Mouse (Mus musculus): Measurements from ENCODE around the gene Lax1. TPM values are rescaled to one million over a fixed set of nuclear protein-coding genes. Genes with fewer than 3 reads are reported as not detected.

Gene Lax1
- polyA plus RNA-seq (2015; fragmentation: Nextera tagmentation; extraction: Ambion mirVana) = 0.18 and 0.75 TPM in 2 replicates

DNA sequence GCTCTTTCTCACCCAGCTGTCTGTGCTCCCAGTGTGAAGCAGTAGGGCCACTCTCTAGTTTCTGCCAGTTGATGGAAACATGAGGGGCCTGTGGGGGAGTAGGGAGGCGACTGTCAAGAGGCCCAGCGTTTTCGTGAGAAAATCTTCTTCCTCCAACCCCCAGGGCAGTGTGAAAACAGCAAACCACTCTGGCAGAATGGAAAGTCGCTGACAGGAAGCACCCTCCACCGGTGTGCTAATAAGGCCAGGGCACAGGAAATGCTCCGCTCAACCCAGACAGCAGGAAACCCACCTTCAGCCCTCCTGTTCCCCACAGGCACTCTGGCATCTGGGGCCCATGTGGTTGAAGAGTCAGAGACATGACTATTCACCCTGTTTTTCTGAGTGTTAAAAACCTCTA is at the start of gene Lax1:
Lax1 (minus strand) TSS at position 212 of the 400 bp plus-strand sequence.
- Histone ChIP-seq H3K4me2 (no peak within 1 kb of the TSS), H3K4me1 (peaks cover 22% of the 10 kb centered on the region), H3K4me3 (no peak within 1 kb of the TSS), H3K27me3 (no peaks in the 10 kb centered on the region), H3K9ac (no peak within 1 kb of the TSS), H3K9me3 (no peaks in the 10 kb centered on the region), H3K36me3 (no peaks in the 10 kb centered on the region), H3K27ac (no peak within 1 kb of the TSS)
- no peak for ATAC-seq (ENCODE audit: borderline replicate concordance, extremely low read depth, low FRiP score, low TSS enrichment)
- 21% methylated on average over 6 of the region's 6 CpGs for WGBS

DNA sequence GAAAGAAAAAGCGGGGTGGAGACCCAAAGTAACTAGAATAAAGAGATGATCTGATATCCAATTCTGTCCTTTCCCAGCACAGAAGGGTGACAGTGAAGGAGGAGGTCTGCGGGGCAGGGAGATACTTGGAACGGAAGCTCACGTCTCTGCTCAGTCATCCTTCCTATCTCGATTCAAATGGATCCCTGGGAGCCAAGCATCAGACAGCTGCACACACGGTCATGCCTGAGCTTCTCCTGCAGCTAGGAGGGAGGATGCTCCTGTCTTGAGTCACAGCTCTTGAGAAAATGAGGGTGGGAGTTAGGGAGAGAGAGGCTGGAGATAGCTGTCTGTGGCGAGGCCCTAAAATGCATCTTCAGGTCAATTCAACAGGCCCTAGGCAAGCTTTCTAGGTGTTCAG is 46.8 kb upstream of the Lax1 start:
- Histone ChIP-seq H3K9me3 (no peaks in the 10 kb centered on the region), H3K27ac (no peak overlapping the region), H3K4me1 (peaks cover 14% of the 10 kb centered on the region), H3K36me3 (no peaks in the 10 kb centered on the region), H3K27me3 (no peaks in the 10 kb centered on the region), H3K4me2 (no peak overlapping the region), H3K9ac (no peak overlapping the region), H3K4me3 (no peak overlapping the region)
- ATAC-seq (ENCODE audit: borderline replicate concordance, extremely low read depth, low FRiP score, low TSS enrichment) = no peak
- 66% methylated on average over 7 of the region's 7 CpGs for WGBS

DNA sequence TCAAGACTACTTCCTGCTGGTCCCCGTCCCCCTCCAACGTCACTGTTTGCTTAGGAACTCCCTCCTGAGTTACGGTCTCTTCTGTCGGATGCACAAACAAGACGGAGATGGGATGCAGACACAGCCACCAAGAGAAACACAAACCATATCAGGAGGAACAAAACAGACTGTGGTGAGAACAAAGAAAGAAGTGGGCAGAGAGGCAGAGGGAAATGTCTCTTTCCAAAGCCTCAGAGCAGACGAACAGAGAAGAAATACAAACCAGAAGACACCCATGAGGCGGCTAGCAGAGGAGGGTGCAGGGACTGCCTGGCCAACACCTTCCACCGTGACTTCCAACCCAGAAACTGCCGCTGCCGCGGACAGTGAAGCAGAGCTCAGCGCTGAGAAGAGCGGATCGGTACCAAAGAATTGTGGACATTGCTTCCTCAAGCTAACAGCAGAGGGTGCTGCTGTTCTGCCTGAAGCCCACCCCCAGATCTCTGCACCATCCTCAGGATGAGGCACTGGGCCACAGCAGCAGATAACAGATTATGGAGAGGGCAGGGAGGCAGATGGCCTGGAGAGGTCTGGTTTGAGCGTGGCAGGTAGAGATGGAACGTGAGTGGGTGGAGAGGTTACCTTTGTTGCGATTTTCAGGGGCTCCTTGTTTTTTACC is 46.2 kb upstream of the Lax1 start:
- WGBS = 8% methylated on average over 17 of the region's 17 CpGs
- Histone ChIP-seq H3K27ac (no peak overlapping the region), H3K4me2 (peak overlapping the region; percentile 52), H3K27me3 (no peaks in the 10 kb centered on the region), H3K4me1 (peaks cover 13% of the 10 kb centered on the region; the same call in 1 of the 2 replicates), H3K4me3 (peak overlapping the region; percentile 29), H3K36me3 (no peaks in the 10 kb centered on the region), H3K9ac (peak overlapping the region; percentile 39; the same call in 1 of the 2 replicates), H3K9me3 (no peaks in the 10 kb centered on the region)
- peak; percentile 83; the same call in 1 of the 2 replicates for ATAC-seq (ENCODE audit: borderline replicate concordance, extremely low read depth, low FRiP score, low TSS enrichment)

DNA sequence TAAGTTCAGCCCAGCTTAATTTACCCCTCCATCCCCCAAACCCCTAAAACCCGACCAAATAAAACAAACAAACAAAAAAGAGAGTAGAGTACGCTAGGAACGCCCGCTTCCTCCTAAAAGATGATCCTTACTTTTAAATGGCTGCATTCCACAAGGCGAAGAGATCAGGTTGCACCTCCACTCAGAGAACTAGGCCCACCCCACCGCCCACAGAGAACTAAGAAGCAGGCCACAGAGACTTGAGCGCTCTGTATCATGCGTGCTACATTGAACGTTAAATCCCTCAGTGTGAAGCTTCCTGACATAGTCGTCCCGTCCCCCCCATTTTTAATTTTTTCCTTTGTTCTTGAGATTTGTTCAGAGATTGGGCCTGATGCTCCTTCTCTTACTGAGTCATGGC is 42.9 kb upstream of the Lax1 start:
- Histone ChIP-seq H3K9me3 (no peaks in the 10 kb centered on the region), H3K4me2 (no peak overlapping the region), H3K9ac (no peak overlapping the region), H3K27ac (no peak overlapping the region), H3K27me3 (no peaks in the 10 kb centered on the region), H3K4me3 (no peak overlapping the region), H3K4me1 (peaks cover 13% of the 10 kb centered on the region; the same call in 1 of the 2 replicates), H3K36me3 (0 out of 2 replicates have a peak, but pooled peaks cover 5% of the 10 kb centered on the region)
- ATAC-seq (ENCODE audit: borderline replicate concordance, extremely low read depth, low FRiP score, low TSS enrichment) = no peak
- 38% methylated on average over 11 of the region's 11 CpGs for WGBS

DNA sequence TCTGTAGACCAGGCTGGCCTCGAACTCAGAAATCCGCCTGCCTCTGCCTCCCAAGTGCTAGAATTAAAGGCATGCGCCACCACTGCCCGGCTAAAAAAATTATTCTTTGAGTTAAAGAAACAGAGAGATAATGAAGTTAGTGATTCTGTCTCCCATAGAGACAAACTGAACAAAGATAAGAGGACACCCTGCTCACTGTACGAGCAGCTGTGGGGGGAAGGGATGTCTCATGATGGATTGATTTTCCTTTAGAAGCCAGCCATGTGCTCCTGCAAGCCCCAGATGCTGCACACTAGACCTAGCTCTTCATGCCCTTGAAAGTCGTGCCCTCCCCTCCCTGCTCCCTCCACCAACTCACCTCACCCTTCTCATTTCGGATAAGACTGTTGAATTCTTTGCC is 38.4 kb upstream of the Lax1 start:
- Histone ChIP-seq H3K36me3 (0 out of 2 replicates have a peak, but pooled peaks cover 5% of the 10 kb centered on the region), H3K27me3 (no peaks in the 10 kb centered on the region), H3K4me2 (no peak overlapping the region), H3K9ac (no peak overlapping the region), H3K4me1 (no peaks in the 10 kb centered on the region), H3K27ac (no peak overlapping the region), H3K9me3 (no peaks in the 10 kb centered on the region), H3K4me3 (no peak overlapping the region)
- 68% methylated on average over 7 of the region's 7 CpGs for WGBS
- no peak for ATAC-seq (ENCODE audit: borderline replicate concordance, extremely low read depth, low FRiP score, low TSS enrichment)

DNA sequence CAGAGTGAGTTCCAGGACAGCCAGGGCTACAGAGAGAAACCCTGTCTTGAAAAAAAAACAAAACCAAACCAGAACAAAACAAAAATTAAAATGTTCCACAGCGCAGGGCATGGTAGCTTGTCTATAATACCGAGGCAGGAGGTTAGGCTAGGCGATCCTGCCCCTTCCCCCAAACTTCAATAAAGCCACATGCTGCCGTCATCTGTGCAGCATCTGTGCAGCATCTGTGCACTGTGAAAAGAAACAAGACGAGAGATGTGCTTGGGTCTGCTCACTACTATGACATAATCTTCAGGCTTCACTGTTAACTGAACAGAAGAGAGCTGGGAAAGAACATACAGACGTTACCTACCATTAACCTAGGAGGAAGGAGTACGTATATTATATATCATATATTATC is 30.4 kb upstream of the Lax1 start:
- Histone ChIP-seq H3K27me3 (no peaks in the 10 kb centered on the region), H3K4me3 (no peak overlapping the region), H3K4me2 (no peak overlapping the region), H3K9ac (no peak overlapping the region), H3K4me1 (no peaks in the 10 kb centered on the region), H3K27ac (no peak overlapping the region), H3K9me3 (no peaks in the 10 kb centered on the region), H3K36me3 (no peaks in the 10 kb centered on the region)
- WGBS = 88% methylated on average over 7 of the region's 7 CpGs
- ATAC-seq (ENCODE audit: borderline replicate concordance, extremely low read depth, low FRiP score, low TSS enrichment) = no peak

DNA sequence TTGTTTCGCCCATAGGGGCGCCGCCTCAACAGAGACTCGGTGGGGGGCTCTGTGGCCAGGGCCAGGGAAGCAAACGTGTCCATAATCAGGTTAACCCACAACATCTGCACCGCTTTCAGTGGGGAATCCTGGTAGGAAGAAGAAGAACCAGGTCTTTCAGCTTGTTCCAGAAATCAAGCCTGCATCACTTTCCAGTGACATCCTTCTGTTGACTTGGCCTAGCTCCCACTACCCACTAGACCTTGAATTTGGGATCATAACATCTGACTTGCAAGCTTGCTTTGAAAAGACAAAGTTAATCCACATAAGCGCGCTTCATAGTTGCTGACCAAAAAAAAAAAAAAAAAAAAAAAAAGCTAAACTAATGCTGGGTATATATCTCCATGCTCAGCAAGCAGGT is 28.9 kb upstream of the Lax1 start:
- no peaks in the 10 kb centered on the region for H3K4me1 ChIP-seq
- no peaks in the 10 kb centered on the region for H3K27me3 ChIP-seq
- H3K9me3 ChIP-seq = no peaks in the 10 kb centered on the region
- ATAC-seq (ENCODE audit: borderline replicate concordance, extremely low read depth, low FRiP score, low TSS enrichment) = no peak
- H3K4me3 ChIP-seq = no peak overlapping the region
- 88% methylated on average over 8 of the region's 8 CpGs for WGBS
- H3K9ac ChIP-seq = no peak overlapping the region
- no peak overlapping the region for H3K27ac ChIP-seq
- H3K4me2 ChIP-seq = no peak overlapping the region
- H3K36me3 ChIP-seq = no peaks in the 10 kb centered on the region

DNA sequence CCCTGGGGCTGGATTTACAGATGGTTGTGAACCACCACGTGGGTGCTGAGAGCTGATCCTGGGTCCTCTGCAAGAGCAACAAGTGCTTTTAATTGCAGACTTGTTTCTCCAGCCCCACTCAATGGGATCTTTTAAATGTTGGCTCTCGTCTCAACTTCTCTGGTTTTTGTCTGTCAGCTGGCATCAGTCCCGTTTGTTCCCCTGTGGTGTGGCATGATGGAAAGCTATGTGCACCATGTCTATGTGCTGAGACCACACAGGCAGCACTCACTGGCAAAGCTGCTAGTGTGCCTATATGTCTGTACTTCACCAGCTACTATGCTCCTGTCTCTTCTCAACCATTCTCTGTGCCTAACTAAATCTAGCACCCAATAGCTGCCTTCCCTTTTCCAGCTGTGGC is 28.4 kb upstream of the Lax1 start:
- Histone ChIP-seq H3K4me3 (no peak overlapping the region), H3K9me3 (no peaks in the 10 kb centered on the region), H3K9ac (no peak overlapping the region), H3K27me3 (no peaks in the 10 kb centered on the region), H3K27ac (no peak overlapping the region), H3K4me2 (no peak overlapping the region), H3K4me1 (peaks cover 2% of the 10 kb centered on the region; the same call in 1 of the 2 replicates), H3K36me3 (no peaks in the 10 kb centered on the region)
- 55% methylated on average over 3 of the region's 3 CpGs for WGBS
- ATAC-seq (ENCODE audit: borderline replicate concordance, extremely low read depth, low FRiP score, low TSS enrichment) = no peak

DNA sequence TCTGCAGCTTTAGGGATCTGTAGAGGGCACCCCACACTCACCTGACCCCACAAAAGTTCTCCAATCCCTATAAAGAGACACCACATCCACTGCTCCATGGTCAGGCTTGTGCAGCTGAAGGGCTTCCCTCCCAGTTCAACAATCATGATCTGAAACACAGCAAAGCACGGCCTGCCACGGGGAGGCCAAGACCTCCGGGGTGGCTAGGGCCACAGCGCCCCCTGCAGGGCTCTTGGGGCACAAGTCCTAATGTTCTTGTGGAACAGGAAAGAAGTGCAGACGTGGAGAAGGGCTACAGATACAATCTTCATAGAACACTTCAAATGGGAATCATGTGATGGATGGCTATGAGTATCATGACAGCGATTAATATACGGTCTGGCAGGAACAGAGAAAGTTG is 26.6 kb upstream of the Lax1 start:
- Histone ChIP-seq H3K36me3 (no peaks in the 10 kb centered on the region), H3K4me1 (peaks cover 14% of the 10 kb centered on the region), H3K9me3 (no peaks in the 10 kb centered on the region), H3K4me2 (no peak overlapping the region), H3K4me3 (no peak overlapping the region), H3K27me3 (no peaks in the 10 kb centered on the region), H3K9ac (no peak overlapping the region), H3K27ac (no peak overlapping the region)
- ATAC-seq (ENCODE audit: borderline replicate concordance, extremely low read depth, low FRiP score, low TSS enrichment) = no peak
- 20% methylated on average over 7 of the region's 7 CpGs for WGBS

DNA sequence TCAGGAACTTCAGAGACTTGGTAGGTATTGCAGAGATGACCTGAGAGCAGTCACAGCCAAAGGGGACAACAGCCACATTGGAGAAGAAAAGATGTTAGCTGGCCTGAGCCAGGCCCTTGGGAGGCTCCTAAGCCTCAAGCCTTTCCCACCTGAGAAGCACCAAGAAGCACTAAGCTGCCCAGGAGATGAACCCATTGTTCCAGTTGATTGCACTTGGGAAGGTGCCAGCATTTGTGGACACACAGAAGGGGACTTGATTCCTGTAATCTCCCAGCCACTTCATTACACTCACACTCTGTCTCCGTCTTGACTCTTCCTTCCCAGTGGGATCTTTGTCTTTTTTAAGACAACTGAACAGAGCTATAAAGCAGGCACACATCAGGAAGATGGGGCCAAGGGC is 25.3 kb upstream of the Lax1 start:
- ATAC-seq (ENCODE audit: borderline replicate concordance, extremely low read depth, low FRiP score, low TSS enrichment) = no peak
- Histone ChIP-seq H3K9ac (no peak overlapping the region), H3K4me3 (no peak overlapping the region), H3K9me3 (no peaks in the 10 kb centered on the region), H3K4me2 (no peak overlapping the region), H3K4me1 (peaks cover 14% of the 10 kb centered on the region), H3K27me3 (no peaks in the 10 kb centered on the region), H3K27ac (no peak overlapping the region), H3K36me3 (no peaks in the 10 kb centered on the region)
- 57% methylated on average over 1 of the region's 1 CpGs for WGBS

DNA sequence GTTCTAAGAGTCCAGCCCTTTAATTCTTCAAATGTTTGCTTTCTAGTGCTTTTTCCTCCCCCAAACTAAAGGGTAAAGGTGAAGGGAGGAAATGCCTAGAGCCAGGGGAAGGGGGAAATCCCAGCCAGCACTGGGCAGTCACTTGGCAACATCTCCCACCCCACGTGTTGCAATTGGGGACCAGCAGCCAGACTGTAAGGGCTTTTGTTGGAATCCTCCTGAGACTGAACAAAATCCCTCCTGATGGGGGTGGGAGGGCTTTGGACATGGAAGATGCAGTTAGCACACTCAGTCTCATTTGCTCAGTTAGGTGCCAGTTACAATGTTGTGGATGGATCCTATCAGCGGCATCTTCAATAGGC is 23.1 kb upstream of the Lax1 start:
- H3K4me2 ChIP-seq = no peak overlapping the region
- no peak overlapping the region for H3K9ac ChIP-seq
- H3K4me3 ChIP-seq = no peak overlapping the region
- no peaks in the 10 kb centered on the region for H3K9me3 ChIP-seq
- no peaks in the 10 kb centered on the region for H3K27me3 ChIP-seq
- ATAC-seq (ENCODE audit: borderline replicate concordance, extremely low read depth, low FRiP score, low TSS enrichment) = no peak; the same call in 1 of the 2 replicates
- H3K27ac ChIP-seq = peak overlapping the region; percentile 22
- peaks cover 14% of the 10 kb centered on the region for H3K4me1 ChIP-seq
- no peaks in the 10 kb centered on the region for H3K36me3 ChIP-seq
- WGBS = 37% methylated on average over 2 of the region's 2 CpGs

DNA sequence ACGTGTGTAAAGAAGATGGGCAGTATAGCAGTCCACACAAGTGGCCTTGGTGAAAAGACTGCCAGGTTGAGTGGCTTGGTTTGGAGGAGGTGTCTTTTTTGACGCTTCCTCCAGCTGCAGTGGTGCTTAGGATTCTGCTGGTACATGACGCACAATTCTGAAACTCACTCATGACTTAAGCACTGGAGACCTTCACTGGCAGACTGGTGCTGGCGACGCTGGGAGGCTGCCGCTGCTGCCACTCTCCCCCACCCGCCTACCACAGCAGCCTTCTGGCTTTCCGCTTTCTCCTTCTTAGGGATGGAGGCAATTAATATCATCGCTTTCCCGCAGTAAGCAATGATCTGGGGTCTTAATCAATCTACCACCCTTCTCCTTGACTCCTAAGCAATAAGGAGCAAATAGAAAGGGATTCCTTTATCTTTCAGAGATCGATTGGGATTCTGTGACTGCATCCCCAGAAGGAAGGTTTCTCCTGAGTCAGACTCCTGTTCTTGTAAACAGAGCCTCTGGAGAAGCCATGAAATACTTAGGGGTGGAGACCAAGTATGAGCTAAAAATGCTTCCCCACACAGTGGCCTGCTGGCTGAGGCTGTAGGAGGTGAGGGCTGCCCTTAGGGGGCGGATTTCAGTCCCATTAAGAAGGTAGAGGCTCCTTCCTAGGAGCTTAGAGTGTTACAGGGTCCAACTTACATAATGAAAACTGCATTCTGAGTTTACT is 22.5 kb upstream of the Lax1 start:
- 66% methylated on average over 12 of the region's 12 CpGs for WGBS
- Histone ChIP-seq H3K4me2 (no peak overlapping the region), H3K4me3 (no peak overlapping the region), H3K27ac (peak overlapping the region; percentile 22), H3K4me1 (peaks cover 14% of the 10 kb centered on the region), H3K9ac (no peak overlapping the region), H3K27me3 (no peaks in the 10 kb centered on the region), H3K9me3 (no peaks in the 10 kb centered on the region), H3K36me3 (no peaks in the 10 kb centered on the region)
- no peak for ATAC-seq (ENCODE audit: borderline replicate concordance, extremely low read depth, low FRiP score, low TSS enrichment)

Data from lung, embryonic 15.5 days (tissue).